Mouse (Mus musculus): ENCODE data around the gene Plekhg5. TPM values are rescaled to one million over a fixed set of nuclear protein-coding genes. Genes with fewer than 3 reads are reported as not detected.

Gene Plekhg5
- polyA plus RNA-seq, 1 experiment, result 11.8 TPM

DNA sequence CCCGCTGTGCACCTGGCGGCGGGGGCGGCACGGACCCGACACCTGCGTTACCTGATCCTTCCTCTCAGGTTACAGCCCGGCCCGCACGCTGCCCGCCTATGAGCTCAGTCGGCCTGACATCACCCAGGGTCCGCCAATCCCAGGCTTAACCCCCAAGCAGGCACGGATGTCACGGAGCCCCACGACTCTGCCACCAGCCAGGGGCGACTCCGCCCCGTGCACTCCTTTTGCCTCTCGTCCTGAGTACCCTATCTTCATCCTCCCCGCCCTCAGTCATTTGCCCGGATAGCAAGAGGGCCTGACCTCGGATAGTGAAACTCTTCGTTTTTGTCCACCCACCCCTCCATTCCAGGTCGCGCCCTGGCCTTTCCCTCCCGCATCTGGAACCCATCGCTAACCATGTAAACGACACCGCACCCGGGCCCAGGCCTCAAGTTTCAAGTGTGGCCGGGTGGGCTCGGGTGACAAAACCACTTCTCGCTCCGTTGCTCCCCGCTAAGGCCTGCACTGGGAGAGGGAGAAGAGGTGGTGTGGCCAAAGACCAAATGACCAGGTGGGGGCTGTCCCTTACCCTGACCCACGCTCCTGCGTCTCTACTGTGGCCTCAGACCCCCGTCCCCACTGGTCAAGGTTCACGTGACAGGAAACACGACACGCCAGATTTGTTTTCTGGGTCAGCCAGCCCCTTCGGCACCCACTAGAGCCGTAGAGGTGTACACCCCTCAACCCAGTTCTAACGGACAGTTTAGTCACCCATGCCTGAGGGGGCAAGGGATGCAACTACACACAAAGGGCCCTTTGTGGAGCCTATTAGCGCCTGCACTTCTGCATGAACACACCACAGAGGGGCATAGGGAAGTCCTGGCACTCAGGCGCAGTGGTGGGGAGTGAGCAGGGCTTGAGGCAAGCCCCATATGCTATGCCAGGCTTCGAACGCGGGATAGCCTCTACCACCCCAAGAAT is 59.8 kb downstream of the Plekhg5 start:
- H3K4me1 ChIP-seq (ENCODE audit: control insufficient read depth, insufficient read depth, low read length), result 0 out of 2 replicates have a peak, but pooled peaks cover 5% of the 10 kb centered on the region
- 13% methylated on average over 50 of the region's 50 CpGs for WGBS
- no peak overlapping the region for H3K4me3 ChIP-seq (replicated peaks; ENCODE audit: insufficient read depth, low read depth, low read length)
- DNase-seq, result no peak
- H3K27ac ChIP-seq (ENCODE audit: insufficient read depth, low read length), result no peak overlapping the region
- peaks cover 3% of the 10 kb centered on the region; the same call in 1 of the 2 replicates for H3K27me3 ChIP-seq (ENCODE audit: control insufficient read depth, insufficient read depth, low read length)
- TF ChIP-seq CTCF (IDR thresholded peaks at IDR 0.05; ENCODE audit: borderline replicate concordance, insufficient read depth, low read depth, low read length) (no peak), POLR2A (IDR thresholded peaks at IDR 0.05; ENCODE audit: borderline replicate concordance, insufficient read depth, low read length) (no peak)

GRCm38 (mm10) chr4:152132772-152133169 is 60.5 kb downstream of the Plekhg5 start:
- H3K27ac ChIP-seq (ENCODE audit: insufficient read depth, low read length), result no peak overlapping the region
- H3K4me1 ChIP-seq (ENCODE audit: control insufficient read depth, insufficient read depth, low read length), result 0 out of 2 replicates have a peak, but pooled peaks cover 5% of the 10 kb centered on the region
- H3K27me3 ChIP-seq (ENCODE audit: control insufficient read depth, insufficient read depth, low read length), result peaks cover 3% of the 10 kb centered on the region; the same call in 1 of the 2 replicates
- DNase-seq, result no peak
- TF ChIP-seq POLR2A (IDR thresholded peaks at IDR 0.05; ENCODE audit: borderline replicate concordance, insufficient read depth, low read length), result no peak
- TF ChIP-seq CTCF (IDR thresholded peaks at IDR 0.05; ENCODE audit: borderline replicate concordance, insufficient read depth, low read depth, low read length), result no peak
- H3K4me3 ChIP-seq (replicated peaks; ENCODE audit: insufficient read depth, low read depth, low read length), result no peak overlapping the region
- WGBS, result 59% methylated on average over 10 of the region's 10 CpGs

DNA sequence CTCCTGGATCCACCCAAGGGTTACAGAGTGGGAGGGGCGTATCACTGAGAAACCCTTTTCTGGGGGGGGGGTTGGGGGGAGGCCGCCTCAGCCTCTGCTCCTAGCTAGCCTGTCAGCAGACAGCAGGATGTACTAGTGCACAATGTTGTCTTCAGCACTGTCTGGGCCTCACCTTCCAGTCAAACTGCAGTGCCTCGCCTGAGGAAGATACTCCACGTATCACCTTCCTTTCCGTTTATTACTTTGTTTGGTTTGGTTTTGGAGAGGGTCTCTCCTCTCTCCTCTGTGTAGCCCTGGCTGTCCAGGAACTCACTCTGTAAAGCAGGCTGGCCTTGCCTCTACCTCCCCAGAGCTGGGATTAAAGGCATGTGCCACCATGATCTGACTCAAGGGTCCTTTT is 60.9 kb downstream of the Plekhg5 start:
- WGBS, result 77% methylated on average over 5 of the region's 5 CpGs
- DNase-seq, result no peak
- H3K4me3 ChIP-seq (replicated peaks; ENCODE audit: insufficient read depth, low read depth, low read length), result no peak overlapping the region
- no peak for TF ChIP-seq CTCF (IDR thresholded peaks at IDR 0.05; ENCODE audit: borderline replicate concordance, insufficient read depth, low read depth, low read length)
- TF ChIP-seq POLR2A (IDR thresholded peaks at IDR 0.05; ENCODE audit: borderline replicate concordance, insufficient read depth, low read length), result no peak
- H3K27me3 ChIP-seq (ENCODE audit: control insufficient read depth, insufficient read depth, low read length), result peaks cover 3% of the 10 kb centered on the region; the same call in 1 of the 2 replicates
- no peak overlapping the region for H3K27ac ChIP-seq (ENCODE audit: insufficient read depth, low read length)
- peaks cover 5% of the 10 kb centered on the region; the same call in 1 of the 2 replicates for H3K4me1 ChIP-seq (ENCODE audit: control insufficient read depth, insufficient read depth, low read length)

GRCm38 (mm10) chr4:152134507-152134906 is 62.2 kb downstream of the Plekhg5 start:
- Histone ChIP-seq H3K27me3 (ENCODE audit: control insufficient read depth, insufficient read depth, low read length) (peaks cover 3% of the 10 kb centered on the region; the same call in 1 of the 2 replicates), H3K4me1 (ENCODE audit: control insufficient read depth, insufficient read depth, low read length) (peaks cover 8% of the 10 kb centered on the region), H3K27ac (ENCODE audit: insufficient read depth, low read length) (no peak overlapping the region), H3K4me3 (replicated peaks; ENCODE audit: insufficient read depth, low read depth, low read length) (no peak overlapping the region)
- DNase-seq, result peak in 1 of 2 experiments; percentile 43
- TF ChIP-seq POLR2A (IDR thresholded peaks at IDR 0.05; ENCODE audit: borderline replicate concordance, insufficient read depth, low read length) (no peak), CTCF (IDR thresholded peaks at IDR 0.05; ENCODE audit: borderline replicate concordance, insufficient read depth, low read depth, low read length) (peak; percentile 72)

- H3K27me3 ChIP-seq (ENCODE audit: control insufficient read depth, insufficient read depth, low read length), result peaks cover 3% of the 10 kb centered on the region; the same call in 1 of the 2 replicates
- 87% methylated on average over 12 of the region's 12 CpGs for WGBS
- no peak for DNase-seq
These were observed 63.1 kb downstream of the Plekhg5 start for GRCm38 (mm10) chr4:152135363-152135762.

DNA sequence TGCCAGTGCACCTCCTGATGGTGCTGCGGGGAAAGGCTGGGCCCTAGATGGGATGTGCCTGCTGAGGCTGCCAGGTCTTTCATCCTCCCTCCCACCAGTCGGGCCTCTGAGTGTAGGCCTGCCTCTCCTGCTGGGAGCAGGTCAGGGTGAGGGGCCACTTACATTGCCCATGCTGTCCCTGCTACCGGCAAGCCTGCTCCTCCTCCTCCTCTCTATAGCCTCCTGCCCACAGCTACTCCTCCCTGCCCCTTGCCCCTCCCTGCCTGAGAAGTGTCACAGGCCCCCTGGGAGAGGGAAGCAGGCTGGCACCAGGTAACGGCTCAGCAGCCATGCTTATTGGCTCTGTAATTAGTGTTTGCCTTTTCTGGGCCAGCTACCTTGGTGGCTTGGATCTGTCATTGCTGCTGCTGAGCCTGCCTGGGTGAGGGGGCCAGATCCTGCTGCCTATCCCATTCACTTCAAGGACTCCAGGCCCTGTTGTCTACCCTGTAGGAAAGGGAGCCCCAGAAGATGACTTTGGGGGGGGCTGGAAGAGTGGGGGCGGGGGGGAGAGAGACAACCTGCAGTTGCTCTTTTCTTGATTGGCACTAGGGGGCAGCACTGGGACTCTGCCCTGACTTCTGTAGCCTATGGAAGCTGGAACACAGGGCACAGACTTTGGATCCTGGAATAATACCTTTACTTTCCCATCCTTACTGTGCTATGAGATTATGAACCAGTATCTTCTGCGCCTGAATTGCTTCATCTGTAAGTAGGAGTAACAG is 64.0 kb downstream of the Plekhg5 start:
- peak; percentile 62; the same call in 1 of the 2 replicates for TF ChIP-seq CTCF (IDR thresholded peaks at IDR 0.05; ENCODE audit: borderline replicate concordance, insufficient read depth, low read depth, low read length)
- no peak for TF ChIP-seq POLR2A (IDR thresholded peaks at IDR 0.05; ENCODE audit: borderline replicate concordance, insufficient read depth, low read length)
- WGBS, result 40% methylated on average over 6 of the region's 6 CpGs
- Histone ChIP-seq H3K27me3 (ENCODE audit: control insufficient read depth, insufficient read depth, low read length) (peaks cover 2% of the 10 kb centered on the region; the same call in 1 of the 2 replicates), H3K27ac (ENCODE audit: insufficient read depth, low read length) (no peak overlapping the region), H3K4me1 (ENCODE audit: control insufficient read depth, insufficient read depth, low read length) (peaks cover 8% of the 10 kb centered on the region), H3K4me3 (replicated peaks; ENCODE audit: insufficient read depth, low read depth, low read length) (no peak overlapping the region)
- DNase-seq, result no peak

More at GRCm38 (mm10) chr4:152135363-152135762, 63.1 kb downstream of the Plekhg5 start:
- H3K4me1 ChIP-seq (ENCODE audit: control insufficient read depth, insufficient read depth, low read length), result peaks cover 8% of the 10 kb centered on the region
- no peak for TF ChIP-seq POLR2A (IDR thresholded peaks at IDR 0.05; ENCODE audit: borderline replicate concordance, insufficient read depth, low read length)
- no peak for TF ChIP-seq CTCF (IDR thresholded peaks at IDR 0.05; ENCODE audit: borderline replicate concordance, insufficient read depth, low read depth, low read length)
- H3K27ac ChIP-seq (ENCODE audit: insufficient read depth, low read length), result no peak overlapping the region
- H3K4me3 ChIP-seq (replicated peaks; ENCODE audit: insufficient read depth, low read depth, low read length), result no peak overlapping the region

- Histone ChIP-seq H3K27ac (ENCODE audit: insufficient read depth, low read length) (no peak overlapping the region), H3K27me3 (ENCODE audit: control insufficient read depth, insufficient read depth, low read length) (no peaks in the 10 kb centered on the region), H3K4me1 (ENCODE audit: control insufficient read depth, insufficient read depth, low read length) (peaks cover 6% of the 10 kb centered on the region), H3K4me3 (replicated peaks; ENCODE audit: insufficient read depth, low read depth, low read length) (no peak overlapping the region)
- 98% methylated on average over 2 of the region's 2 CpGs for WGBS
- TF ChIP-seq CTCF (IDR thresholded peaks at IDR 0.05; ENCODE audit: borderline replicate concordance, insufficient read depth, low read depth, low read length) (no peak), POLR2A (IDR thresholded peaks at IDR 0.05; ENCODE audit: borderline replicate concordance, insufficient read depth, low read length) (no peak)
- no peak for DNase-seq
These were observed 64.6 kb downstream of the Plekhg5 start for GRCm38 (mm10) chr4:152136876-152137250.

Measured in cerebellum, adult 2 months (tissue).